Mouse (Mus musculus): ENCODE data around the gene Ipcef1. TPM values are rescaled to one million over a fixed set of nuclear protein-coding genes. Genes with fewer than 3 reads are reported as not detected.

Gene Ipcef1
- polyA plus RNA-seq (2015; fragmentation: Nextera tagmentation; extraction: Ambion mirVana), result 0.51 and 0.81 TPM in 2 replicates

- H3K4me1 ChIP-seq, result peaks cover 16% of the 10 kb centered on the region
- H3K4me3 ChIP-seq (replicated peaks), result no peak within 1 kb of the TSS
- WGBS, result 20% methylated on average over 12 of the region's 12 CpGs
- H3K27ac ChIP-seq, result peak within 1 kb of the TSS; percentile 86
- no peaks in the 10 kb centered on the region for H3K36me3 ChIP-seq
- H3K9ac ChIP-seq, result no peak within 1 kb of the TSS
- ATAC-seq (ENCODE audit: insufficient read depth, low FRiP score, low read depth), result peak; percentile 70
- peak within 1 kb of the TSS; percentile 21; the same call in 1 of the 2 replicates for H3K4me2 ChIP-seq
- no peaks in the 10 kb centered on the region for H3K9me3 ChIP-seq
- no peaks in the 10 kb centered on the region for H3K27me3 ChIP-seq (replicated peaks)
Observed at GRCm38 (mm10) chr10:7052315-7053017, at the start of gene Ipcef1. Ipcef1 (minus strand) TSS chr10:7052478.

GRCm38 (mm10) chr10:7077971-7078370, 25.7 kb upstream of the Ipcef1 start:
- H3K4me2 ChIP-seq, result no peak overlapping the region
- H3K4me1 ChIP-seq, result no peaks in the 10 kb centered on the region
- H3K9me3 ChIP-seq, result no peaks in the 10 kb centered on the region
- H3K9ac ChIP-seq, result no peak overlapping the region
- 71% methylated on average over 1 of the region's 1 CpGs for WGBS
- no peaks in the 10 kb centered on the region for H3K27me3 ChIP-seq (replicated peaks)
- ATAC-seq (ENCODE audit: insufficient read depth, low FRiP score, low read depth), result no peak
- no peak overlapping the region for H3K27ac ChIP-seq
- no peak overlapping the region for H3K4me3 ChIP-seq (replicated peaks)
- no peaks in the 10 kb centered on the region for H3K36me3 ChIP-seq

GRCm38 (mm10) chr10:7077389-7077808, 25.1 kb upstream of the Ipcef1 start:
- no peak overlapping the region for H3K4me3 ChIP-seq (replicated peaks)
- ATAC-seq (ENCODE audit: insufficient read depth, low FRiP score, low read depth), result no peak
- H3K9ac ChIP-seq, result no peak overlapping the region
- 0 out of 2 replicates have a peak overlapping the region, but pooled peaks have one; percentile 3 for H3K4me2 ChIP-seq
- H3K36me3 ChIP-seq, result no peaks in the 10 kb centered on the region
- 37% methylated on average over 7 of the region's 7 CpGs for WGBS
- peak overlapping the region; percentile 27 for H3K27ac ChIP-seq
- no peaks in the 10 kb centered on the region for H3K4me1 ChIP-seq
- no peaks in the 10 kb centered on the region for H3K9me3 ChIP-seq
- no peaks in the 10 kb centered on the region for H3K27me3 ChIP-seq (replicated peaks)

- 23% methylated on average over 7 of the region's 8 CpGs for WGBS
- no peaks in the 10 kb centered on the region for H3K27me3 ChIP-seq (replicated peaks)
- H3K4me1 ChIP-seq, result no peaks in the 10 kb centered on the region
- H3K9ac ChIP-seq, result no peak overlapping the region
- H3K27ac ChIP-seq, result peak overlapping the region; percentile 78
- ATAC-seq (ENCODE audit: insufficient read depth, low FRiP score, low read depth), result peak; percentile 65
- H3K4me2 ChIP-seq, result peak overlapping the region; percentile 40
- no peak overlapping the region; the same call in 1 of the 2 replicates for H3K4me3 ChIP-seq (replicated peaks)
- H3K9me3 ChIP-seq, result no peaks in the 10 kb centered on the region
- no peaks in the 10 kb centered on the region for H3K36me3 ChIP-seq
Observed at GRCm38 (mm10) chr10:7076662-7077211, 24.5 kb upstream of the Ipcef1 start.

- peak overlapping the region; percentile 78; the same call in 1 of the 2 replicates for H3K27ac ChIP-seq
- WGBS, result 5% methylated on average over 8 of the region's 8 CpGs
- peak; percentile 72 for ATAC-seq (ENCODE audit: insufficient read depth, low FRiP score, low read depth)
- no peaks in the 10 kb centered on the region for H3K4me1 ChIP-seq
- H3K9me3 ChIP-seq, result no peaks in the 10 kb centered on the region
- no peaks in the 10 kb centered on the region for H3K36me3 ChIP-seq
- H3K4me2 ChIP-seq, result peak overlapping the region; percentile 40
- no peak overlapping the region for H3K4me3 ChIP-seq (replicated peaks)
- H3K27me3 ChIP-seq (replicated peaks), result no peaks in the 10 kb centered on the region
- no peak overlapping the region for H3K9ac ChIP-seq
Observed at GRCm38 (mm10) chr10:7076201-7076600, 23.9 kb upstream of the Ipcef1 start.

- Histone ChIP-seq H3K27me3 (replicated peaks) (no peaks in the 10 kb centered on the region), H3K36me3 (no peaks in the 10 kb centered on the region), H3K9ac (no peak overlapping the region), H3K4me3 (replicated peaks) (no peak overlapping the region), H3K9me3 (no peaks in the 10 kb centered on the region), H3K4me1 (no peaks in the 10 kb centered on the region), H3K27ac (no peak overlapping the region), H3K4me2 (no peak overlapping the region)
- WGBS, result 76% methylated on average over 2 of the region's 2 CpGs
- ATAC-seq (ENCODE audit: insufficient read depth, low FRiP score, low read depth), result no peak
Observed at GRCm38 (mm10) chr10:7075661-7076060, 23.4 kb upstream of the Ipcef1 start.

- H3K9ac ChIP-seq, result no peak overlapping the region
- no peak overlapping the region for H3K27ac ChIP-seq
- no peak overlapping the region for H3K4me3 ChIP-seq (replicated peaks)
- H3K9me3 ChIP-seq, result no peaks in the 10 kb centered on the region
- no peaks in the 10 kb centered on the region for H3K27me3 ChIP-seq (replicated peaks)
- H3K4me2 ChIP-seq, result no peak overlapping the region
- WGBS, result 85% methylated on average over 2 of the region's 2 CpGs
- H3K36me3 ChIP-seq, result no peaks in the 10 kb centered on the region
- no peak for ATAC-seq (ENCODE audit: insufficient read depth, low FRiP score, low read depth)
- no peaks in the 10 kb centered on the region for H3K4me1 ChIP-seq
Observed at GRCm38 (mm10) chr10:7074231-7074630, 22.0 kb upstream of the Ipcef1 start.

- Histone ChIP-seq H3K4me1 (no peaks in the 10 kb centered on the region), H3K27me3 (replicated peaks) (no peaks in the 10 kb centered on the region), H3K4me3 (replicated peaks) (no peak overlapping the region), H3K9me3 (no peaks in the 10 kb centered on the region), H3K36me3 (no peaks in the 10 kb centered on the region), H3K9ac (no peak overlapping the region), H3K27ac (no peak overlapping the region), H3K4me2 (no peak overlapping the region)
- 73% methylated on average over 5 of the region's 5 CpGs for WGBS
- ATAC-seq (ENCODE audit: insufficient read depth, low FRiP score, low read depth), result no peak
Observed at GRCm38 (mm10) chr10:7070924-7071323, 18.6 kb upstream of the Ipcef1 start.

GRCm38 (mm10) chr10:7070100-7070835, 18.0 kb upstream of the Ipcef1 start:
- no peaks in the 10 kb centered on the region for H3K27me3 ChIP-seq (replicated peaks)
- H3K36me3 ChIP-seq, result no peaks in the 10 kb centered on the region
- no peak for ATAC-seq (ENCODE audit: insufficient read depth, low FRiP score, low read depth)
- no peak overlapping the region for H3K4me3 ChIP-seq (replicated peaks)
- 59% methylated on average over 8 of the region's 8 CpGs for WGBS
- H3K27ac ChIP-seq, result no peak overlapping the region
- H3K9me3 ChIP-seq, result no peaks in the 10 kb centered on the region
- H3K4me1 ChIP-seq, result no peaks in the 10 kb centered on the region
- no peak overlapping the region for H3K9ac ChIP-seq
- H3K4me2 ChIP-seq, result no peak overlapping the region

- Histone ChIP-seq H3K4me2 (no peak overlapping the region), H3K36me3 (no peaks in the 10 kb centered on the region), H3K4me1 (no peaks in the 10 kb centered on the region), H3K4me3 (replicated peaks) (no peak overlapping the region), H3K9me3 (no peaks in the 10 kb centered on the region), H3K27ac (no peak overlapping the region), H3K27me3 (replicated peaks) (no peaks in the 10 kb centered on the region), H3K9ac (no peak overlapping the region)
- ATAC-seq (ENCODE audit: insufficient read depth, low FRiP score, low read depth), result no peak
- 86% methylated on average over 2 of the region's 2 CpGs for WGBS
Observed at GRCm38 (mm10) chr10:7069090-7069489, 16.8 kb upstream of the Ipcef1 start.

- H3K4me2 ChIP-seq, result no peak overlapping the region
- no peak overlapping the region for H3K27ac ChIP-seq
- no peaks in the 10 kb centered on the region for H3K27me3 ChIP-seq (replicated peaks)
- 65% methylated on average over 12 of the region's 12 CpGs for WGBS
- H3K9ac ChIP-seq, result no peak overlapping the region
- H3K36me3 ChIP-seq, result no peaks in the 10 kb centered on the region
- ATAC-seq (ENCODE audit: insufficient read depth, low FRiP score, low read depth), result no peak
- no peaks in the 10 kb centered on the region for H3K4me1 ChIP-seq
- H3K4me3 ChIP-seq (replicated peaks), result no peak overlapping the region
- H3K9me3 ChIP-seq, result no peaks in the 10 kb centered on the region
Observed at GRCm38 (mm10) chr10:7068608-7069007, 16.3 kb upstream of the Ipcef1 start.

Measured in stomach, embryonic 15.5 days (tissue).